Mouse (Mus musculus) kidney, embryonic 16.5 days (tissue): ENCODE results near the gene Triobp. TPM values are rescaled to one million over a fixed set of nuclear protein-coding genes. Genes with fewer than 3 reads are reported as not detected.
A peak's percentile ranks its signal among the peaks of the same experiment; 100 is the strongest.

Experiments used
- ATAC-seq: fragments of 200-750 bp; cut with Nextera tagmentation; 2 replicates; pipeline ENCODE4 v1.8.0; 2017; ENCODE audit warnings: moderate TSS enrichment; ENCODE audit not compliant: low FRiP score, low TSS enrichment
- H3K27ac ChIP-seq: fragments of 300-500 bp; sonication (generic); 2 replicates; pipeline ENCODE4 v1.5.1; 2014; ENCODE audit warnings: low read length
- H3K27me3 ChIP-seq: fragments of 300-500 bp; sonication (generic); 2 replicates; pipeline ENCODE4 v1.6.1; 2014; ENCODE audit warnings: low read length, control low read depth, mixed read lengths; ENCODE audit not compliant: insufficient read depth
- H3K36me3 ChIP-seq: fragments of 300-500 bp; sonication (generic); 2 replicates; pipeline ENCODE4 v1.6.1; 2014; ENCODE audit warnings: low read length, control low read depth, mixed read lengths; ENCODE audit not compliant: insufficient read depth
- H3K4me1 ChIP-seq: fragments of 300-500 bp; sonication (generic); 2 replicates; pipeline ENCODE4 v1.6.1; 2014; ENCODE audit warnings: low read length, control low read depth, mixed read lengths; ENCODE audit not compliant: insufficient read depth
- H3K4me2 ChIP-seq: fragments of 300-500 bp; sonication (generic); replicated peaks from 2 replicates; pipeline ENCODE4 v1.6.1; 2014; ENCODE audit warnings: low read depth, low read length
- H3K4me3 ChIP-seq: fragments of 300-500 bp; sonication (generic); 2 replicates; pipeline ENCODE4 v1.5.1; 2014; ENCODE audit warnings: mild to moderate bottlenecking, low read length
- H3K9ac ChIP-seq: fragments of 300-500 bp; sonication (generic); replicated peaks from 2 replicates; pipeline ENCODE4 v1.6.1; 2014; ENCODE audit warnings: low read length
- H3K9me3 ChIP-seq: fragments of 300-500 bp; sonication (generic); 2 replicates; pipeline ENCODE4 v1.6.1; 2016; ENCODE audit warnings: low read length, control low read depth
- WGBS: fragments of 180-500 bp; shearing (Covaris S2); extraction: QIAGEN DNeasy Blood & Tissue Kit; methylation state at CpG from one replicate; pipeline ENCODE4 v1.1.7; 2014; 5-methylcytosine and 5-hydroxymethylcytosine counted together
- polyA plus RNA-seq: library from polyadenylated mRNA; unstranded; fragments of >200 nt; fragmentation: Nextera tagmentation; extraction: Ambion mirVana; gene quantifications from 2 replicates; pipeline ENCODE4 v1.2.1, GENCODE M21; 2015

Triobp gene
- polyA plus RNA-seq, 1 experiment from 2014 or later: 67.3 TPM

GRCm38 (mm10) chr15:78955663-78956062, 8.1 kb downstream of the Triobp start:
- 0 out of 2 replicates have a peak, but pooled peaks cover 12% of the 10 kb centered on the region for H3K36me3 ChIP-seq
- 70% methylated on average over 3 of the region's 3 CpGs for WGBS
- no peak overlapping the region for H3K9ac ChIP-seq
- H3K4me2 ChIP-seq: no peak overlapping the region
- no peaks in the 10 kb centered on the region for H3K27me3 ChIP-seq
- H3K27ac ChIP-seq: no peak overlapping the region
- no peak overlapping the region for H3K4me3 ChIP-seq
- H3K4me1 ChIP-seq: peaks cover 12% of the 10 kb centered on the region
- H3K9me3 ChIP-seq: no peaks in the 10 kb centered on the region
- ATAC-seq: no peak

DNA sequence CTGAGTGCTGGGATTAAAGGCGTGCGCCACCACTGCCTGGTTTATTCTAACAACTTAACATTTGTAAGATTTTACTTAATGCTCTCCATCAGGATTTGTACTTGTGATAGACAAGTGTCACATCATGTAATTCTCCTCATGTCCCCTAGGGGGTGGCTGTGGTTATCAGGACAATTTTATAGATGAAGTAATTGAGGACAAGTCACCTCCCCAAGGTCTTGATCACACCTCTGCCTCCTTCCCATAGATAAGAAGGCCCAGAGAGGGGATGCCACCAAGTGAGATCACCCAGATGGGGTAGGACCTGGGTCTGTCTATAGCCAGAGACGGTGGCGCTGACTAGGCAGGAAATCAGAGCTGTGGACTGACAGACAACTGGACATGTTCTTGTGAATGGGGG, 8.8 kb downstream of the Triobp start:
- Histone ChIP-seq H3K4me3 (no peak overlapping the region), H3K4me2 (no peak overlapping the region), H3K27me3 (no peaks in the 10 kb centered on the region), H3K9ac (no peak overlapping the region), H3K4me1 (peaks cover 12% of the 10 kb centered on the region), H3K9me3 (no peaks in the 10 kb centered on the region), H3K27ac (peak overlapping the region; percentile 69; the same call in 1 of the 2 replicates), H3K36me3 (0 out of 2 replicates have a peak, but pooled peaks cover 13% of the 10 kb centered on the region)
- WGBS: 73% methylated on average over 4 of the region's 4 CpGs
- no peak for ATAC-seq

DNA sequence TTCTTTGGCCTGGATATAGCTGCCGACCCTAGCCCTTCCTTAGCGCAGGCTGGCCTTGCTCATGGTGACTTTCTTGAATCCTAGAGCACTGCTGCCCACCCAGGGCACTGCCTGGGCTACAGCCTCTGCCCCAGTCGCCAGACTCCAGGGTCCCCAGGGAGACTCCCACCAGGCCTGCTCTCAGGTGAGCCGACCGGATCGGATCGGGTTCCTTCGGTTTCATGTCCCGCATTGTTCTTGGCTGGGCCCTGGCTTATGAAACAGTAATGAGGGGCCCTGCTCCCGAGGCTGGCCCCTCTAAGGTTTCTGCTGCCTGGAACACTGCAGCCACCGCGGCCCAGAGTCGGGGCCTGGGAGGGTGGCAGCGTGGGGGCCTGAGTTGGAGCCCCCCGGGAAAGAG, 9.5 kb downstream of the Triobp start:
- WGBS: 29% methylated on average over 15 of the region's 15 CpGs
- H3K27me3 ChIP-seq: no peaks in the 10 kb centered on the region
- H3K4me2 ChIP-seq: peak overlapping the region; percentile 42
- H3K9ac ChIP-seq: peak overlapping the region; percentile 61
- peak; percentile 31 for ATAC-seq
- H3K4me1 ChIP-seq: peaks cover 12% of the 10 kb centered on the region
- no peaks in the 10 kb centered on the region for H3K9me3 ChIP-seq
- no peak overlapping the region for H3K4me3 ChIP-seq
- peak overlapping the region; percentile 69 for H3K27ac ChIP-seq
- 0 out of 2 replicates have a peak, but pooled peaks cover 8% of the 10 kb centered on the region for H3K36me3 ChIP-seq

- no peaks in the 10 kb centered on the region for H3K27me3 ChIP-seq
- no peak overlapping the region for H3K4me2 ChIP-seq
- no peaks in the 10 kb centered on the region for H3K9me3 ChIP-seq
- no peak overlapping the region for H3K4me3 ChIP-seq
- 0 out of 2 replicates have a peak, but pooled peaks cover 8% of the 10 kb centered on the region for H3K36me3 ChIP-seq
- 84% methylated on average over 11 of the region's 11 CpGs for WGBS
- no peak overlapping the region for H3K27ac ChIP-seq
- peaks cover 12% of the 10 kb centered on the region for H3K4me1 ChIP-seq
- no peak for ATAC-seq
- H3K9ac ChIP-seq: no peak overlapping the region
Measured at GRCm38 (mm10) chr15:78959537-78959936, 12.0 kb downstream of the Triobp start.

DNA sequence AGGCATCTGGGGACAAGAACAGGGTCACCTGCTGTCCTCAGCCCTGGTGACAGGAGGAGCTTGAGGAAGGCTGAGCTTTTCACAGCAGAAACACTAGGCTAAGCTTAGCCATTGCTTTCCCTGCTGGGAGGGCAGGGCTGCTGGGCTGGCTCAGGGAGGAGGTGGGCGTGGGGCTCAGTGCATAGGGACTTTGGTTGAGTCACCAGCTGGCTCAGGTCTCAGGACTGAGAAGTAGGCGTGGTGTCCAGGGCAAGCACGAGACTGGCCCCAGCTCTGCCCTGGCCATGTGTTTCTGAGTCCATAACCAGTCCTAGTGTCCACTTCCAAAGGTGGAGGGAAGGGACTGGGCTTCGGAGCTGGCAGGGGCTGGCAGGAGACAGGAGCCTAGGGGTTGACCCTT, 12.6 kb downstream of the Triobp start:
- Histone ChIP-seq H3K27me3 (no peaks in the 10 kb centered on the region), H3K4me2 (no peak overlapping the region), H3K9me3 (no peaks in the 10 kb centered on the region), H3K27ac (no peak overlapping the region), H3K4me3 (no peak overlapping the region), H3K36me3 (0 out of 2 replicates have a peak, but pooled peaks cover 8% of the 10 kb centered on the region), H3K4me1 (peaks cover 12% of the 10 kb centered on the region), H3K9ac (no peak overlapping the region)
- ATAC-seq: no peak
- 80% methylated on average over 4 of the region's 4 CpGs for WGBS

DNA sequence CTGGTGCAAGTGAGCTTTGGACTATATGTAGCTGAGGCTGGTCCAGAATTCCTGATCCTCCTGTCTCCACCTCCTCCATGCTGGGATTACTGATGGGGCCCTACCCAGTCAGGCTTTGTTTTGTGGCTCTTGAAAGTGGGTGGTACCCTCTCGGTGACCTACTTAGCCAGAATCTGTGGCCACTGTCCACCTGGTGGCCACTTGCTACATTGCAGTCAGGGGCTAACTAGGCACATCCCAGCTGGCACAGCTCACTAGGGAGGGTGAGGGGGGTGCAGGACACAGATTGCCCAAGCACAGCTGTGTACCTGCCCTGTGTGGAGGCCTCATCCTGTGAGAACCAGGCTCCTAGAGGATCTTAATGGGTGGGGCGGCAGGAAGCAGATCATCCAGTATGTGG, 15.4 kb downstream of the Triobp start:
- 29% methylated on average over 2 of the region's 2 CpGs for WGBS
- ATAC-seq: peak; percentile 74

GRCm38 (mm10) chr15:78971626-78972025, 24.1 kb downstream of the Triobp start:
- Histone ChIP-seq H3K27ac (no peak overlapping the region), H3K4me3 (no peak overlapping the region), H3K4me2 (no peak overlapping the region), H3K9ac (no peak overlapping the region), H3K27me3 (no peaks in the 10 kb centered on the region), H3K9me3 (no peaks in the 10 kb centered on the region), H3K4me1 (no peaks in the 10 kb centered on the region), H3K36me3 (no peaks in the 10 kb centered on the region)
- ATAC-seq: no peak
- 77% methylated on average over 6 of the region's 6 CpGs for WGBS

More for the DNA sequence above, 15.4 kb downstream of the Triobp start:
- H3K4me2 ChIP-seq: no peak overlapping the region
- H3K36me3 ChIP-seq: 0 out of 2 replicates have a peak, but pooled peaks cover 10% of the 10 kb centered on the region
- H3K4me1 ChIP-seq: no peaks in the 10 kb centered on the region; the same call in 1 of the 2 replicates
- H3K27me3 ChIP-seq: no peaks in the 10 kb centered on the region
- H3K27ac ChIP-seq: no peak overlapping the region
- H3K9ac ChIP-seq: no peak overlapping the region
- no peak overlapping the region for H3K4me3 ChIP-seq
- no peaks in the 10 kb centered on the region for H3K9me3 ChIP-seq

- no peaks in the 10 kb centered on the region for H3K9me3 ChIP-seq
- H3K4me3 ChIP-seq: no peak overlapping the region
- no peak overlapping the region for H3K4me2 ChIP-seq
- H3K9ac ChIP-seq: no peak overlapping the region
- H3K4me1 ChIP-seq: peaks cover 6% of the 10 kb centered on the region
- no peaks in the 10 kb centered on the region for H3K36me3 ChIP-seq
- H3K27me3 ChIP-seq: no peaks in the 10 kb centered on the region
- ATAC-seq: 0 out of 2 replicates have a peak, but pooled peaks have one; percentile 43
- no peak overlapping the region for H3K27ac ChIP-seq
- WGBS: 68% methylated on average over 7 of the region's 7 CpGs
Measured at GRCm38 (mm10) chr15:78973950-78974349, 26.4 kb downstream of the Triobp start.

DNA sequence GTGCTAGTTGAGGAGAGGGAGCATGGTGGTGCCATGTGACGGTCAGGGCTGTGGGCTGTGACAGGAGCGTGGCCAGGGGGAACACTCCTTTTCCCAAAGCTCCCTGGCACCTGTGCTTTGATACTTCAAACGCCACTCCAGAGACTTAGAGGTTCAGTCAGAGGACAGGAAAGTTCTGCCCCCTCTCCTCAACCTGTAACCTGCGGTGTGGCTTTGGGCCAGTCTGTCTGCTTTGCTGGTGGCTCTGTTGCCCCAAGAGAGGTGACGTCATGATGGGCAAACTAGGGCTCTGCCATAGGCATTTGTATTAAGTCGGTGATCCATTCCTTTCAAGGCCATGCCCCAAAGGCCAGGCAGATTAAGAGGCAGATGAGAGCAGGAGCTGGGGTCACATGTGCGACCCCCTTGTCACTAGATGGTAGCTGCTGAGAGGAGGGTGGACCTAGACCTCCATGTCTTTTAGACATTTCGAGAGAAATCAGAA, 30.2 kb downstream of the Triobp start:
- Histone ChIP-seq H3K27ac (no peak overlapping the region), H3K4me1 (peaks cover 15% of the 10 kb centered on the region), H3K36me3 (no peaks in the 10 kb centered on the region), H3K9me3 (no peaks in the 10 kb centered on the region), H3K4me3 (no peak overlapping the region), H3K9ac (no peak overlapping the region), H3K4me2 (no peak overlapping the region), H3K27me3 (no peaks in the 10 kb centered on the region)
- no peak for ATAC-seq
- 88% methylated on average over 8 of the region's 8 CpGs for WGBS

DNA sequence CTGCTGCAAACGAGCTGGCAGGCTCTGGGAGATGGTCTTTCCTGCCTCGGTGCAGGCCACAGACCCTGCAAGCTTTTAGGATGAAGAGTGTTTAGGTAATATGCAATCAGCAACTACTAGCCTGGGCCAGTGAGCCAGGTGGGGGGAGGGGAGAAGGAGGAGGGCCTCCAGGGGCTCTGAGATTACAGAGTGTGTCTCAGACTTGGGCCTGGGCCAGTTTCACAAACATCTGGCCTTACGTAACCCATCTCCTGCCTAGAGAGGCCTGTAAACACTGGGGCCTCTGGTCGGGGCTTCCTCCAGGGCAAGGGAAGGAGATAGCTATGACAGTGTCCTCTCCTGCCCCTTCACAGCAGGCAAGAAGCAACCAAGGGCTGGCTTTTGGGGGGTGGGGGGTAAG, 31.4 kb downstream of the Triobp start:
- Histone ChIP-seq H3K4me3 (no peak overlapping the region), H3K36me3 (no peaks in the 10 kb centered on the region), H3K9ac (peak overlapping the region; percentile 19; the same call in 1 of the 2 replicates), H3K27ac (peak overlapping the region; percentile 12; the same call in 1 of the 2 replicates), H3K27me3 (no peaks in the 10 kb centered on the region), H3K4me1 (peaks cover 15% of the 10 kb centered on the region), H3K4me2 (no peak overlapping the region), H3K9me3 (no peaks in the 10 kb centered on the region)
- 10% methylated on average over 4 of the region's 4 CpGs for WGBS
- ATAC-seq: no peak
